Mouse (Mus musculus): Measurements from ENCODE around the gene Hsf5. TPM values are rescaled to one million over a fixed set of nuclear protein-coding genes. Genes with fewer than 3 reads are reported as not detected.

Hsf5 gene
- polyA plus RNA-seq, 2 experiments = 0.02 TPM; not detected in 1

DNA sequence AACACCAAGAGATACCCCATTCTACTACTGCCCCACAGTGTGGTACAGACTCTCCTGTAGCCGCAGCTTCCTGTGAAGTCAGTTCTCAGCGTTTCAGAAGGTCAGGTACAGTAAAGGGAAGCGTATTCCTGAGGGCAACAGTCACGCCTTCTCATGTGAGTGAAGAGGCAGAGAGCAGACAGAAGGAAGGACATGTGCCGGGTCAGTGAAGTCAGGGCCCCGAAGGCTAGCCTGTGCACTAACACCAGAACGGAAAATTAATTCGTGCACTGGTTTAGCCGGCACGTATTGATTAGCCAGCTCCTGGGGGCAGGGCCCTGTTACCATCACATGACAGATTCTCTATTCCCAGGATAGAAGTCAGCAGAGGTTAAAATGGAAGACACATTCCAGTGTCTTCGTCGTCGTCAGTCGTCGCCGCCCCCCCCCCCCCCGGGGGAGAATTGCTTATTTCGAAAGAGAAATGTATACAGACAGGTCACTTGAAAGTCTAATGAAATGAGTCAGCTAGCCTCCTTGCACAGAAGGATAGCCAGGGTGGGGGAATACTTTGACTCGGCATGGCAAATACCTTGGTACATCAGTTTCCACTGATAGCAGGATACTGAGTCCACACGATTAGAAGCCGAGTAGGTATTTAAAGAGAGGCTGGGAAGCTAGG lies 42.3 kb upstream of the Hsf5 start:
- no peak overlapping the region for H3K27ac ChIP-seq
- TF ChIP-seq EP300 (IDR thresholded peaks at IDR 0.05; ENCODE audit: low read depth) = no peak
- no peak for TF ChIP-seq CTCF (IDR thresholded peaks at IDR 0.05; ENCODE audit: low read depth)
- H3K9ac ChIP-seq (replicated peaks) = no peak overlapping the region
- no peaks in the 10 kb centered on the region for H3K9me3 ChIP-seq (ENCODE audit: control insufficient read depth, low read length)
- no peak overlapping the region for H3K4me2 ChIP-seq (ENCODE audit: low read depth)
- ATAC-seq (ENCODE audit: insufficient read depth) = no peak
- H3K4me1 ChIP-seq (replicated peaks; ENCODE audit: control insufficient read depth in 2 of 2, insufficient read depth in 2 of 2, low read length in 1 of 2) = peaks cover 7 to 12% of the 10 kb centered on the region in 2 experiments; a peak in 3 of 4 replicates
- no peak overlapping the region for H3K4me3 ChIP-seq (ENCODE audit: insufficient read depth in 1 of 2, low read depth in 2 of 2, low read length in 2 of 2)
- no peaks in the 10 kb centered on the region for H3K27me3 ChIP-seq (ENCODE audit: control insufficient read depth, insufficient read depth, low read length)
- DNase-seq (ENCODE audit: low read depth in 3 of 3, low spot score in 3 of 3) = no peak
- H3K36me3 ChIP-seq (replicated peaks; ENCODE audit: control insufficient read depth, insufficient read depth, low read depth) = no peaks in the 10 kb centered on the region
- 61% methylated on average over 21 of the region's 21 CpGs for WGBS (ENCODE audit: insufficient replicate concordance)

DNA sequence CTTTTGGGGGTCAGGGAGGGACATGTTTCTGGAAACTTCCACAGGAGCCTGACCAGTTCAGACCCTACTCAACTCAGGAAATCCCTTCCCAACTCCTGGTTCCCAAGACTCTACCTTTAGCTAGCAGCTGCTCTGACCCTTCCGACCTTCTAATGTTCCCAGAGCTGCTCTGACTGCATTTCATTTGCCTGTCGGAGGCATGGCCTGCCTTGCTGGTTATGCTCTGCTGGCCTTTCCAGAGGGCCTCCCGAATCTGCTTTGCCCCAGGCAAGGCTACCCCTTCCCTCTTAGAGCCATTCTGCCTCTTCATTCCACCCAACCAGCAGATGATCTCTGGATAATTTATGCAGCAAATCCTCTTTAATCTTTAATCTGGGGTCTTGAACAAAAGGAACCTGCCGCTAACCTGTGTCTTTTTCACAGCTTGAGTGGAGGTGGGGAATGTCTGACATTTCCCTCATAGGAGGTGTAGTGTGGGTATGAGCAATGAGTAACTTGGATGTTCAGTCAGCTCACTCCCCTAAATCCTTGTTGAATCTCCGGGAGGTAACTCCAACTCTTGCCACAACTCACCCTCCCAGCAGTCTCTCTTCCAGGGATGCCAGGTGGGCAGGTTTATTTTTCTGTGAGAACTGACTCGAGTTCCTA lies 39.2 kb upstream of the Hsf5 start:
- no peaks in the 10 kb centered on the region for H3K36me3 ChIP-seq (replicated peaks; ENCODE audit: control insufficient read depth, insufficient read depth, low read depth)
- peaks cover 7 to 14% of the 10 kb centered on the region in 2 experiments; a peak in 3 of 4 replicates for H3K4me1 ChIP-seq (replicated peaks; ENCODE audit: control insufficient read depth in 2 of 2, insufficient read depth in 2 of 2, low read length in 1 of 2)
- TF ChIP-seq EP300 (IDR thresholded peaks at IDR 0.05; ENCODE audit: low read depth) = no peak
- no peak for TF ChIP-seq CTCF (IDR thresholded peaks at IDR 0.05; ENCODE audit: low read depth)
- peak overlapping the region; percentile 88 for H3K4me2 ChIP-seq (ENCODE audit: low read depth)
- ATAC-seq (ENCODE audit: insufficient read depth) (no peak), DNase-seq (ENCODE audit: low read depth in 3 of 3, low spot score in 3 of 3) (no peak)
- WGBS (ENCODE audit: insufficient replicate concordance) = 45% methylated on average over 6 of the region's 6 CpGs
- no peaks in the 10 kb centered on the region for H3K27me3 ChIP-seq (ENCODE audit: control insufficient read depth, insufficient read depth, low read length)
- no peaks in the 10 kb centered on the region for H3K9me3 ChIP-seq (ENCODE audit: control insufficient read depth, low read length)
- H3K9ac ChIP-seq (replicated peaks) = peak overlapping the region; percentile 18; the same call in 1 of the 2 replicates
- H3K4me3 ChIP-seq (ENCODE audit: insufficient read depth in 1 of 2, low read depth in 2 of 2, low read length in 2 of 2) = peak overlapping the region in 1 of 2 experiments; percentile 57; a peak in 2 of 4 replicates
- no peak overlapping the region for H3K27ac ChIP-seq

DNA sequence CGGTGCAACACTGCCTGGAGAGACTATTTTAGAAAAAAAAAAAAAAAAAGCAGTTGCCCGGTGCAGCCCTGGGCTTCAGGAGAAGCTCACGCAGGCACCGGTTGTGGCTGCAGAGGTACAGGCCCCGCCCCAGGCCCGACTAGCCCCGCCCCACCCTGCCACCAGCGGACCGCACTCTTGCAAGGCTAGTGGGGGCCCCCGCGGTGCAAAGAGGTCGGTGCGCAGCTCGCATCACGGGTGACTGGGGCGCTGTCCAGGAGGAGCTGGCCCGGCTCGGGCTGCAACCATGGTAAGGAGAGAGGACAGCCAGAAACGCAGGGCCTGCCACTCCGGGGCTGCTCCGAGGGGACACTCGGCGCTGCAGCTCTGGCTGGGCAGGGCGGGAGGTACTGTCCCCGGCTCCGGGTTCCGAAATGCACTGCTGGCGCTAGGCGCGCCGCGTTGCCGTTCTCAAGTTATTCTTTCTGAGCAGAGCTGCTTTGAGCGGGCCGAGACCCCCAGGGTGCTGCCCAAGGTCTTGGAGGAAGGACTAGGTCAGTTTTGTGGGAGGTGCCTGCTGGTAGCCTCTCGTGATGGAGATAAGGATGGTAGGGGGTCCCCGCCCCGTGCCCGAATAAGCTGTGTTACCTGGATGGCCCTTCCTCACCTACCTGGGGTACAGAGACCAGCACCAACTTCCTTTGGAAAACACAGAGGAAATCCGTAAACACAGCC lies 38.6 kb upstream of the Hsf5 start:
- peak; percentile 71 for ATAC-seq (ENCODE audit: insufficient read depth)
- under 1% methylated on average over 40 of the region's 40 CpGs for WGBS (ENCODE audit: insufficient replicate concordance)
- peak in 1 of 3 experiments; percentile 37 for DNase-seq (ENCODE audit: low read depth in 3 of 3, low spot score in 3 of 3)
- H3K9me3 ChIP-seq (ENCODE audit: control insufficient read depth, low read length) = no peaks in the 10 kb centered on the region
- H3K36me3 ChIP-seq (replicated peaks; ENCODE audit: control insufficient read depth, insufficient read depth, low read depth) = no peaks in the 10 kb centered on the region
- no peaks in the 10 kb centered on the region for H3K27me3 ChIP-seq (ENCODE audit: control insufficient read depth, insufficient read depth, low read length)
- H3K4me1 ChIP-seq (replicated peaks; ENCODE audit: control insufficient read depth in 2 of 2, insufficient read depth in 2 of 2, low read length in 1 of 2) = peaks cover 7 to 14% of the 10 kb centered on the region in 2 experiments; a peak in 3 of 4 replicates
- TF ChIP-seq EP300 (IDR thresholded peaks at IDR 0.05; ENCODE audit: low read depth) = no peak
- TF ChIP-seq CTCF (IDR thresholded peaks at IDR 0.05; ENCODE audit: low read depth) = no peak
- H3K27ac ChIP-seq = no peak overlapping the region
- H3K9ac ChIP-seq (replicated peaks) = peak overlapping the region; percentile 54
- peak overlapping the region; percentile 88 for H3K4me2 ChIP-seq (ENCODE audit: low read depth)
- peak overlapping the region; percentile 31 to 57 for H3K4me3 ChIP-seq (ENCODE audit: insufficient read depth in 1 of 2, low read depth in 2 of 2, low read length in 2 of 2)

DNA sequence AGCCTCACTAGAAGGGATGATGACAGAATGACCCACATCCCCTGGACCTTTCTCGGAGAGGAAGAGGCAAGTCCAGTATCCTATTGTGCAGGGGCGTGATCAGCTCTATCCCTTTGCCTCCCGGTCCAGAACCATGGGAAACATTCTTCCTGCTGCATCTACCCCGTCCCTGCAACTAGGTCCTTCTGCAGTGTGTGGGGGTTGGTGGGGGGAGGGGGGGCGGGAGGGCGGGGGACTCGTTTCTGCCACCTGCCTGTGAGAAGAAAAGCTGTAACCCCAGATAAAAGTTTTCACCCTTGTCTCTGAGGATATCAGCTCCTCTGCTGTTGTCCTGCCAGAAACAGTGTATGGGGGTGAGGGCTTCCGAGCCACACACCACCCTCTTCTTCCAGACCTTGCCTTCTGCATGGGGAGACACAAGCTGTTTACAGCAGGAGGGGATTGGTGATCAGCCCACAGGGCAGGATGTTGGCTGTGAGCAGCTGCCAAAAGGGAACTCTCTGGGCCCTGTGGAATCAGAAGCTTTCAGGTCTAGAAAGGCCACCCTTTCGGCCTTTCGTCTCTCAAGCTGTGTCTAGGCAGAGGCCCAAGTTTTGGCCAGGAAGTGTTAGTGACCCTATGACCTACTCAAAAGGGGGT lies 37.9 kb upstream of the Hsf5 start:
- 15% methylated on average over 10 of the region's 10 CpGs for WGBS (ENCODE audit: insufficient replicate concordance)
- peak; percentile 55 for ATAC-seq (ENCODE audit: insufficient read depth)
- H3K4me1 ChIP-seq (replicated peaks; ENCODE audit: control insufficient read depth in 2 of 2, insufficient read depth in 2 of 2, low read length in 1 of 2) = peaks cover 7 to 14% of the 10 kb centered on the region in 2 experiments; a peak in 3 of 4 replicates
- no peaks in the 10 kb centered on the region for H3K27me3 ChIP-seq (ENCODE audit: control insufficient read depth, insufficient read depth, low read length)
- H3K9me3 ChIP-seq (ENCODE audit: control insufficient read depth, low read length) = no peaks in the 10 kb centered on the region
- H3K9ac ChIP-seq (replicated peaks) = no peak overlapping the region
- H3K4me3 ChIP-seq (ENCODE audit: insufficient read depth in 1 of 2, low read depth in 2 of 2, low read length in 2 of 2) = peak overlapping the region; percentile 31 to 57
- no peak for DNase-seq (ENCODE audit: low read depth in 3 of 3, low spot score in 3 of 3)
- TF ChIP-seq EP300 (IDR thresholded peaks at IDR 0.05; ENCODE audit: low read depth) = no peak
- TF ChIP-seq CTCF (IDR thresholded peaks at IDR 0.05; ENCODE audit: low read depth) = no peak
- peak overlapping the region; percentile 88 for H3K4me2 ChIP-seq (ENCODE audit: low read depth)
- no peak overlapping the region for H3K27ac ChIP-seq
- H3K36me3 ChIP-seq (replicated peaks; ENCODE audit: control insufficient read depth, insufficient read depth, low read depth) = no peaks in the 10 kb centered on the region

All from liver, embryonic 14.5 days (tissue).